Mouse (Mus musculus) G1E (cell line): ENCODE data around the gene Rab11fip5. TPM values are rescaled to one million over a fixed set of nuclear protein-coding genes. Genes with fewer than 3 reads are reported as not detected.

Experiments used
- ATAC-seq: 2 replicates; pipeline ENCODE4 v1.8.0; 2016; ENCODE audit warnings: mild to moderate bottlenecking; ENCODE audit not compliant: insufficient number of reproducible peaks, poor library complexity, low FRiP score, severe bottlenecking; ENCODE audit errors: extremely low read depth
- DNase-seq: peaks from one replicate; pipeline ENCODE4 v3.0.0; 2012; ENCODE audit warnings: low spot score
- H3K27me3 ChIP-seq: 2 replicates; pipeline ENCODE4 v1.6.1; 2012; ENCODE audit warnings: mild to moderate bottlenecking, low read length, inconsistent platforms; ENCODE audit not compliant: insufficient read depth
- H3K36me3 ChIP-seq: replicated peaks from 2 replicates; pipeline ENCODE3; 2012; ENCODE audit warnings: mild to moderate bottlenecking, inconsistent platforms
- H3K4me1 ChIP-seq: 2 replicates; pipeline ENCODE4 v1.6.1; 2012; ENCODE audit warnings: low read depth, low read length, inconsistent platforms, mixed read lengths; ENCODE audit not compliant: insufficient read depth
- H3K4me3 ChIP-seq: 2 replicates; pipeline ENCODE4 v1.5.1; 2012; ENCODE audit warnings: low read depth, mild to moderate bottlenecking, inconsistent platforms, low read length, moderate library complexity, mixed read lengths
- H3K9me3 ChIP-seq: replicated peaks from 2 replicates; pipeline ENCODE4 v1.6.1; 2012; ENCODE audit warnings: inconsistent platforms
- CTCF ChIP-seq: IDR thresholded peaks from 2 replicates; pipeline ENCODE4 v1.5.1; 2012; ENCODE audit warnings: low read depth, low read length, inconsistent platforms, mixed read lengths
- GATA1 ChIP-seq: IDR thresholded peaks from 2 replicates; pipeline ENCODE4 v1.6.1; 2012; ENCODE audit warnings: borderline replicate concordance, low read length, inconsistent platforms, mixed read lengths
- GATA2 ChIP-seq: IDR thresholded peaks from 2 replicates; pipeline ENCODE4 v1.6.1; 2012; ENCODE audit warnings: low read depth, low read length, inconsistent platforms, borderline replicate concordance
- POLR2AphosphoS5 ChIP-seq: IDR thresholded peaks from 2 replicates; pipeline ENCODE4 v1.6.1; 2012; ENCODE audit warnings: low read depth, low read length, inconsistent platforms; ENCODE audit not compliant: insufficient replicate concordance
- TAL1 ChIP-seq: conservative IDR thresholded peaks from 2 replicates; pipeline ENCODE4 v1.6.1; 2012; ENCODE audit warnings: low read depth, low read length, inconsistent platforms, mixed read lengths
- polyA plus RNA-seq: library from polyadenylated mRNA; stranded (reverse); fragments of >175 nt; gene quantifications from 2 replicates; pipeline ENCODE4 v1.2.3, GENCODE M21; 2012
- total RNA-seq, 2 experiments: library from RNA; stranded (forward) in 1 of 2; stranded (reverse) in 1 of 2; fragments of 200-1000 nt in 1 of 2; fragments of >200 nt in 1 of 2; fragmentation: Nextera tagmentation in 1 of 2; gene quantifications; 2 replicates each; pipeline ENCODE4 v1.2.3; 2014 to 2017

Gene Rab11fip5
- total and polyA plus RNA-seq, 3 experiments, result 0.27 TPM; not detected in 2

- H3K4me1 ChIP-seq, result no peaks in the 10 kb centered on the region
- no peaks in the 10 kb centered on the region for H3K36me3 ChIP-seq
- TF ChIP-seq CTCF (no peak), GATA2 (no peak), GATA1 (no peak), POLR2AphosphoS5 (no peak), TAL1 (no peak)
- H3K9me3 ChIP-seq, result no peaks in the 10 kb centered on the region
- H3K4me3 ChIP-seq, result no peak overlapping the region
- peaks cover 7% of the 10 kb centered on the region; the same call in 1 of the 2 replicates for H3K27me3 ChIP-seq
- no peak for DNase-seq
- no peak for ATAC-seq
Measured at GRCm38 (mm10) chr6:85286283-85287047, 88.0 kb downstream of the Rab11fip5 start.

Other genes with a start within 250 kb of the Rab11fip5 start
- gene Spr, start 236.9 kb downstream of the Rab11fip5 start, total RNA-seq (2014; fragmentation: Nextera tagmentation), result 5.1 and 8.3 TPM in 2 replicates
- gene Spr, start 236.9 kb downstream of the Rab11fip5 start, total RNA-seq (2017), result 25.0 and 25.2 TPM in 2 replicates
- 52.7 and 54.4 TPM in 2 replicates for gene Spr, start 236.9 kb downstream of the Rab11fip5 start, polyA plus RNA-seq
- not detected in 2 replicates for gene Emx1, start 187.2 kb downstream of the Rab11fip5 start, total RNA-seq (2014; fragmentation: Nextera tagmentation)
- gene Emx1, start 187.2 kb downstream of the Rab11fip5 start, total RNA-seq (2017), result not detected in 2 replicates
- gene Emx1, start 187.2 kb downstream of the Rab11fip5 start, polyA plus RNA-seq, result not detected in 2 replicates
- not detected in 2 replicates for gene Sfxn5, start 41.2 kb downstream of the Rab11fip5 start, total RNA-seq (2014; fragmentation: Nextera tagmentation)
- 0.12 and 0.38 TPM in 2 replicates for gene Sfxn5, start 41.2 kb downstream of the Rab11fip5 start, total RNA-seq (2017)
- gene Sfxn5, start 41.2 kb downstream of the Rab11fip5 start, polyA plus RNA-seq, result 0.04 TPM in 1 of 2 replicates, not detected in the other
- gene Noto, start 49.3 kb upstream of the Rab11fip5 start, total RNA-seq (2014; fragmentation: Nextera tagmentation), result not detected in 2 replicates
- gene Noto, start 49.3 kb upstream of the Rab11fip5 start, total RNA-seq (2017), result 0.11 TPM in 1 of 2 replicates, not detected in the other
- gene Noto, start 49.3 kb upstream of the Rab11fip5 start, polyA plus RNA-seq, result not detected in 2 replicates
- 33.1 and 38.3 TPM in 2 replicates for gene Smyd5, start 57.4 kb upstream of the Rab11fip5 start, total RNA-seq (2014; fragmentation: Nextera tagmentation)
- gene Smyd5, start 57.4 kb upstream of the Rab11fip5 start, total RNA-seq (2017), result 35.9 and 40.0 TPM in 2 replicates
- 10.6 and 36.7 TPM in 2 replicates for gene Smyd5, start 57.4 kb upstream of the Rab11fip5 start, polyA plus RNA-seq
- gene Cct7, start 76.9 kb upstream of the Rab11fip5 start, total RNA-seq (2014; fragmentation: Nextera tagmentation), result 221 and 228 TPM in 2 replicates
- 281 and 287 TPM in 2 replicates for gene Cct7, start 76.9 kb upstream of the Rab11fip5 start, total RNA-seq (2017)
- gene Cct7, start 76.9 kb upstream of the Rab11fip5 start, polyA plus RNA-seq, result 56.6 and 84.3 TPM in 2 replicates
- 18.0 and 27.5 TPM in 2 replicates for gene Pradc1, start 77.3 kb upstream of the Rab11fip5 start, total RNA-seq (2014; fragmentation: Nextera tagmentation)
- gene Pradc1, start 77.3 kb upstream of the Rab11fip5 start, total RNA-seq (2017), result 11.9 and 14.5 TPM in 2 replicates
- 31.8 and 45.1 TPM in 2 replicates for gene Pradc1, start 77.3 kb upstream of the Rab11fip5 start, polyA plus RNA-seq
- gene Fbxo41, start 128.4 kb upstream of the Rab11fip5 start, total RNA-seq (2014; fragmentation: Nextera tagmentation), result not detected in 2 replicates
- gene Fbxo41, start 128.4 kb upstream of the Rab11fip5 start, total RNA-seq (2017), result under 0.01 and 0.05 TPM in 2 replicates
- gene Fbxo41, start 128.4 kb upstream of the Rab11fip5 start, polyA plus RNA-seq, result not detected in 2 replicates
- not detected in 2 replicates for gene Egr4, start 139.0 kb upstream of the Rab11fip5 start, total RNA-seq (2014; fragmentation: Nextera tagmentation)
- gene Egr4, start 139.0 kb upstream of the Rab11fip5 start, total RNA-seq (2017), result not detected in 2 replicates
- not detected in 2 replicates for gene Egr4, start 139.0 kb upstream of the Rab11fip5 start, polyA plus RNA-seq
- 39.3 and 41.7 TPM in 2 replicates for gene Alms1, start 212.9 kb upstream of the Rab11fip5 start, total RNA-seq (2014; fragmentation: Nextera tagmentation)
- gene Alms1, start 212.9 kb upstream of the Rab11fip5 start, total RNA-seq (2017), result 16.0 and 19.7 TPM in 2 replicates
- gene Alms1, start 212.9 kb upstream of the Rab11fip5 start, polyA plus RNA-seq, result 1.3 and 1.6 TPM in 2 replicates